Mouse (Mus musculus) testis, adult 2 months (tissue): Measurements from ENCODE around the gene Vav2. TPM values are rescaled to one million over a fixed set of nuclear protein-coding genes. Genes with fewer than 3 reads are reported as not detected.

Experiments
- H3K27ac ChIP-seq: fragments of 200-500 bp; 2 replicates; pipeline ENCODE4 v1.5.1; 2012; ENCODE audit warnings: low read depth, low read length; ENCODE audit not compliant: control insufficient read depth, insufficient read depth
- H3K27me3 ChIP-seq: fragments of 200-500 bp; 2 replicates; pipeline ENCODE4 v1.6.1; 2012; ENCODE audit warnings: mild to moderate bottlenecking, low read length, moderate library complexity; ENCODE audit not compliant: control insufficient read depth, insufficient read depth
- H3K36me3 ChIP-seq: fragments of 200-500 bp; 2 replicates; pipeline ENCODE4 v1.6.1; 2012; ENCODE audit warnings: mild to moderate bottlenecking, low read length; ENCODE audit not compliant: control insufficient read depth, insufficient read depth
- H3K4me1 ChIP-seq: fragments of 200-500 bp; 2 replicates; pipeline ENCODE4 v1.6.1; 2012; ENCODE audit warnings: low read length; ENCODE audit not compliant: control insufficient read depth, insufficient read depth
- H3K4me3 ChIP-seq: fragments of 200-500 bp; 2 replicates; pipeline ENCODE4 v1.5.1; 2012; ENCODE audit warnings: low read depth, mild to moderate bottlenecking, low read length, moderate library complexity, mixed read lengths; ENCODE audit not compliant: control insufficient read depth
- CTCF ChIP-seq: fragments of 200-500 bp; IDR thresholded peaks from 2 replicates; pipeline ENCODE4 v1.5.1; 2012; ENCODE audit warnings: low read depth, mild to moderate bottlenecking, inconsistent platforms, low read length, moderate library complexity; ENCODE audit not compliant: control insufficient read depth, insufficient read depth, insufficient replicate concordance
- POLR2A ChIP-seq: fragments of 200-500 bp; IDR thresholded peaks from 2 replicates; pipeline ENCODE4 v1.6.1; 2012; ENCODE audit warnings: low read depth, mild to moderate bottlenecking, inconsistent platforms, low read length, moderate library complexity; ENCODE audit not compliant: control insufficient read depth
- polyA plus RNA-seq: library from polyadenylated mRNA; depleted of rRNA; stranded (reverse); fragments of >200 nt; gene quantifications from 2 replicates; pipeline ENCODE4 v1.2.3, GENCODE M21; 2012

The Vav2 gene
- polyA plus RNA-seq, 1 experiment = 35.7 TPM

GRCm38 (mm10) chr2:27286971-27287710, 139.7 kb downstream of the Vav2 start:
- no peak overlapping the region for H3K27ac ChIP-seq
- H3K4me1 ChIP-seq = no peaks in the 10 kb centered on the region
- H3K4me3 ChIP-seq = no peak overlapping the region
- no peaks in the 10 kb centered on the region for H3K36me3 ChIP-seq
- TF ChIP-seq CTCF = no peak
- TF ChIP-seq POLR2A = no peak
- no peaks in the 10 kb centered on the region for H3K27me3 ChIP-seq

GRCm38 (mm10) chr2:27284441-27284840, 142.4 kb downstream of the Vav2 start:
- no peaks in the 10 kb centered on the region for H3K4me1 ChIP-seq
- TF ChIP-seq POLR2A (no peak), CTCF (no peak)

GRCm38 (mm10) chr2:27281771-27282170, 145.1 kb downstream of the Vav2 start:
- no peaks in the 10 kb centered on the region for H3K27me3 ChIP-seq
- H3K36me3 ChIP-seq = no peaks in the 10 kb centered on the region

More at GRCm38 (mm10) chr2:27284441-27284840, 142.4 kb downstream of the Vav2 start:
- H3K27ac ChIP-seq = no peak overlapping the region
- H3K27me3 ChIP-seq = no peaks in the 10 kb centered on the region
- H3K36me3 ChIP-seq = no peaks in the 10 kb centered on the region
- no peak overlapping the region for H3K4me3 ChIP-seq

GRCm38 (mm10) chr2:27280920-27281611, 145.8 kb downstream of the Vav2 start:
- Histone ChIP-seq H3K4me1 (no peaks in the 10 kb centered on the region), H3K36me3 (no peaks in the 10 kb centered on the region)
- TF ChIP-seq CTCF (peak; percentile 64; the same call in 1 of the 2 replicates), POLR2A (no peak)

More at GRCm38 (mm10) chr2:27281771-27282170, 145.1 kb downstream of the Vav2 start:
- no peak overlapping the region for H3K4me3 ChIP-seq
- H3K27ac ChIP-seq = no peak overlapping the region
- TF ChIP-seq POLR2A (no peak), CTCF (no peak)
- no peaks in the 10 kb centered on the region for H3K4me1 ChIP-seq

GRCm38 (mm10) chr2:27278859-27279258, 148.0 kb downstream of the Vav2 start:
- Histone ChIP-seq H3K4me1 (no peaks in the 10 kb centered on the region), H3K27ac (no peak overlapping the region), H3K36me3 (no peaks in the 10 kb centered on the region), H3K4me3 (no peak overlapping the region), H3K27me3 (no peaks in the 10 kb centered on the region)
- no peak for TF ChIP-seq CTCF
- TF ChIP-seq POLR2A = no peak

More at GRCm38 (mm10) chr2:27280920-27281611, 145.8 kb downstream of the Vav2 start:
- no peak overlapping the region for H3K27ac ChIP-seq
- H3K4me3 ChIP-seq = no peak overlapping the region
- no peaks in the 10 kb centered on the region for H3K27me3 ChIP-seq

GRCm38 (mm10) chr2:27268325-27268724, 158.5 kb downstream of the Vav2 start:
- no peaks in the 10 kb centered on the region for H3K27me3 ChIP-seq
- H3K27ac ChIP-seq = no peak overlapping the region
- no peak for TF ChIP-seq CTCF
- no peak for TF ChIP-seq POLR2A
- H3K4me3 ChIP-seq = no peak overlapping the region
- no peaks in the 10 kb centered on the region for H3K36me3 ChIP-seq
- H3K4me1 ChIP-seq = no peaks in the 10 kb centered on the region

- H3K36me3 ChIP-seq = no peaks in the 10 kb centered on the region
- TF ChIP-seq POLR2A (no peak), CTCF (no peak)
These were observed 161.0 kb downstream of the Vav2 start for GRCm38 (mm10) chr2:27265819-27266218.

More at GRCm38 (mm10) chr2:27265819-27266218, 161.0 kb downstream of the Vav2 start:
- no peak overlapping the region for H3K4me3 ChIP-seq
- no peaks in the 10 kb centered on the region for H3K27me3 ChIP-seq
- no peak overlapping the region for H3K27ac ChIP-seq
- H3K4me1 ChIP-seq = no peaks in the 10 kb centered on the region
